Mouse (Mus musculus): ENCODE data around the gene Galnt17.

Gene Galnt17

GRCm38 (mm10) chr5:131020936-131021335 lies 287.4 kb downstream of the Galnt17 start:
- no peak for DNase-seq (ENCODE audit: low spot score)

GRCm38 (mm10) chr5:131019346-131019965 lies 288.8 kb downstream of the Galnt17 start:
- no peak for DNase-seq (ENCODE audit: low spot score)

DNA sequence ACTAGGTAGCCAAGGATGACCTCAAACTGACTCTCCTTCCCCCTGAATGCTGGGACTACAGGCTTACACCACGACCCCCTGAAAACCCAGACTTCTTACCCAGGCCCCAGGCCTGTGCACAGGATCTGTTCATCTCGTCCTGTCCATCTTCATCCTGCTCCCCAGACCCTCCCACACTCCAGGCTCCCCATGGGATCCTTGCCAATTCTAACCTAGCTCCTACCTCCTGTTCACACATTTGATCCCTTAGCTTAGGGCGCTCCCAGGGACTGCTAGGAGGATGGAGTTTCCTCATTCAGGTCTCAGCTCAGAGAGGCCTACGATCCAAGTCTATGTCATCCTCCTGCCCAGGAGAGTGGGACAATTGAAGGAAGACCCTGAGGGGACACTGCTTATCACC lies 292.2 kb downstream of the Galnt17 start:
- no peak for DNase-seq (ENCODE audit: low spot score)

DNA sequence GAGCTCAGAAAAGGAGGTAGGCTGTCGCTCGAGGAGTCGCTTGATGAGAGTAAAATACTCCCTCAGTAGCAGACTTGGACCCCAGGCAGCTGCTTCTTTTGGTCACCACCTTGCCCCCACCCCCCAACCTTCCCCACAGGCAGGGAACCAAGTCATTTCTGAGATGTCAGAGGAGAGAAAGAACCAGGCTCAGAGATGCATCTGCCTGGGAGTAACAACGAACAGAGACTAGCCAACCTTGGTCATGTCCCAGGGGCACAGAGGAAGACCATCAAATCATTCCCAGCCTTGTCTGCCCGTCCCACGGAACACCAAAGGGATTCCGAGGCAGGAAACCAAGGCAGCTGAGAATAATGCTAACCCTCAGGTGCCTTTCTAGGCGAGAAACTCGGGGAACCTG lies 293.0 kb downstream of the Galnt17 start:
- DNase-seq (ENCODE audit: low spot score), result no peak

- no peak for DNase-seq (ENCODE audit: low spot score)
Observed at GRCm38 (mm10) chr5:131013816-131014215, 294.5 kb downstream of the Galnt17 start.

DNA sequence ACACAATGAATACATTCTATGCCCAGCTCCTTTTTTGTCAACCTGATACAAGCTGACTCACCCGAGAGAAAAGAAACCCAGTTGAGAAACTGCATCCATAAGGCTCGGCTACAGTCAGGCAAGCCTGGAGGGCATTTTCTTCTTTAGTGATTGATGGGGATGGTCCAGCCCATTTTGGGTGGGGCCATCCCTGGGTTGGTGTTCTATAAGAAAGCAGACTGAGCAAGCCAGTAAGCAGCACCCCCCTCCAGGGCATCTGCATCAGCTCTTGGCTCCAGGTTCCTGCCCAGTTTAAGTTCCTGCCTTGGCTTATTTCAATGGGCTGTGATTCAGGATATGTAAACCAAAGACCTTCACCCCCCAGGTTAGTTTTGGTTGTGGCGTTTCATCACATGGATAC lies 295.2 kb downstream of the Galnt17 start:
- no peak for DNase-seq (ENCODE audit: low spot score)

DNA sequence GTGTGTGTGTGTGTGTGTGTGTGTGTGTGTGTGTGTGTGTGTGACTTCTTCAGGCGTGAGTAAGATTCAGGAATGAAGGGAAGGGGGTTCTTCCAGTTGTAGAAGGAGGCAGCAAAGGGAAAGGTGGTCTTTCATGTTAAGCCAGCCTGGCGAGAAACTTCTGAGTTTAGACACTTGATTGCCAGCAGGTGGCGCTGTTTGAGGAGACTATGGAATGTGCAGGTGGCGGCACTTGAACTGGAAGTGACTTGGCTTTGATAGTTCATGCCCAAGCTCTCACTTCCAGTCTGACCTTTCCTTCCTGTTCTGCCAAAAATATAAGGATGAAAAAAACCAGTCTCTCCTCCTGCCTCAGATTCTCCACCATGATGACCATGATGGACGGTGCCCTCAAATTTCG lies 298.8 kb downstream of the Galnt17 start:
- peak; percentile 14 for DNase-seq (ENCODE audit: low spot score)

DNA sequence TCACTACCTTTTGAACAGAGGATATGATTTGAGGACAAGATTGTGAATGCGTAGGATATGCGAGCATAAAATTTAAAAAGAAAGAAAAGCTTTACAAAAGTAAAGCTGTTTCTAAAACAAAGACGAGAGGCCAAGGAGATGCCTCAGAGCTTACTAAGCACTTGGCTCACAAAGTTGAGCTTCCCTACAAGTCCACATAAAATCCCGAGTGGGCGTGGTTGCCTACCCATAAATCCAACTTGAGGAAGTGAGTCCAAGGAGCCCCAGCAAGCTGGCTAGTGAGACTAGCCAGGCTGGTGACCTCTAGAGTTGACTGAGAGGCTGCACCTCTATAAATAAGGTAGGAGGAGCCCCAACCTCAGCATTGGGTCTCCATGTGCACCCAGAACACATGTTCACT lies 299.8 kb downstream of the Galnt17 start:
- peak; percentile 60 for DNase-seq (ENCODE audit: low spot score)

DNA sequence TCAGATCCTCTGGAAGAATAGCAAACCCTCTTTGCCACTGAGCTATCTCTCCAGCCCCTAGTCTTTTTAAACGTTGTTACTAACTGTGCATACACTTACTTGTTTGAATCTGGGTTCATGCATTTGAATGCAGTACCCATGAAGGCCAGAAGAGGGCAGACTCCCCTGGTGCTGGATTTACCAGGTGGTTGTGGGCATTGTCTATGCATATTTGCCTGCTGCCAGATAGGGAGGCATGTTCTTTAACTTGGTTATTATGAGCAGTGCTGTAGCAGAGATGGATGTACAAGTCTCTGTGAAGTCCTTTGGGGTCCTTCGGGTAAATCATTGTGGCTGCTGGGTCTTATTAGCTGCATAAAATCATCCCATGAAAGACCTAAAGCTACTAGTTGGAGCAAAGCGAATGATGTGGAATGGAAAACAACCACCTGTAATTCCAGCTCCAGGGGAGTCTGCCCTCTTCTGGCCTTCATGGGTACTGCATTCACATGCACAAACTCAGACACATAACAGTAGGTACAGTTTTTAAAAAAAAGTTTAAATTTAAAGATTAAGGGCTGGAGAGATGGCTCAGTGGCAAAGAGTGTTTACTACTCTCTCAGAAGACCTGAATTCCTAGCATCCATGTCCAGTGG lies 300.3 kb downstream of the Galnt17 start:
- peak; percentile 44 for DNase-seq (ENCODE audit: low spot score)

GRCm38 (mm10) chr5:131007198-131007597 lies 301.1 kb downstream of the Galnt17 start:
- DNase-seq (ENCODE audit: low spot score), result peak; percentile 16

DNA sequence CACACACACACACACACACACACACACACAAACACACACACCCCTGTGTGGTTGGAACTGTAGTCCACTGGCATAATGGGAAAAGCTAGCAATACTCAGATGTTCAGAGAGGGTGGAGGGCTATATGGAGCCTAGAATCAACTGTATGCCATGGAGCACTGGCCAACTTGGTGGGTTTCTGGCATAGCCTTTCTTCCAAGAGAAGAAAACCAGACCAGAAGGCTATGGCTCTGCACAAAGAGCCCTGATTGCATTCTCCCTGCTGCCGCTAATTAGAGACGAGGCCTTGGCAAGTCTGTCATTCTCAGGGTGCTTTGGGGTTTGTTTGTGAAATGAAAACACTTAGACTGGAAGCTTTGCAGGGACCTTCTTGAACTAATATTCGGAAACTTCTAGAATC lies 301.8 kb downstream of the Galnt17 start:
- DNase-seq (ENCODE audit: low spot score), result no peak

DNA sequence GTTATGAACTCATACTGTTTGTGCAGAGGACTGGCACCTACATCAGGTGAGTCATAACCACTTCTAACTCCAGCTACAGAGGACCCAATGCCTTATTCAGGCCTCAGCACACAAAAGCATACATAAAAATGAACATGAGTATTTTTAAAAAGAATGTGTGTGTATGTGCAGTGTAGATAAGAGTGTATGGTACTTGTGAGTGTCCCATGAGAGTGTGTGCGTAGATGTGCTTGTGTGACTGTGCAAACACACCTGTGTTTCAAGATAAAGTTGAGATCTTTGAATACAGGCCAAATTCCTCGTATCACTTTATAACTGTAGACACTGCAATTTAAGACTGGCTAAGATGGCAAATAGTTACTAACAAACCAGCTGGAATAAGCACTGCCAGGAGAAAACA lies 307.7 kb downstream of the Galnt17 start:
- DNase-seq (ENCODE audit: low spot score), result no peak

DNA sequence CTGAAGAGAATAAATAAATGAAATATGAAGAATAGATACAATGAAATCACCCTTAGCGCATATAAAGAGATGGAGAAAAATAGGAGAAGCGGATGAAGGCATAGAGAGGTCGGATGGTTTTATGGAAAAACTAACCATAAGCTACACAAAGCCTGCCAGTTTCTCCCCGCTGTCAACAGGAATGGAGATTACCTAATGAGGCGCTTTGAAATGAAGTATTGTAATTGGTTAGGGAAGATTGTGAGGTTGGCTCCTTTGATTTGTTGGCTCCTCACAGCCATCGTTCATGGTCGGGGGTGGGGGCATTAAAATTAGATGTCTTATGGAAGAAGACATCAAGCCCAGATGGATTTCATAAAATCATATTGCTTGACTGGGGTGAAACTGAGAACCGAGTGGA lies 329.0 kb downstream of the Galnt17 start:
- no peak for DNase-seq (ENCODE audit: low spot score)

- no peak for DNase-seq (ENCODE audit: low spot score)
Observed at GRCm38 (mm10) chr5:130978871-130979270, 329.4 kb downstream of the Galnt17 start.

- no peak for DNase-seq (ENCODE audit: low spot score)
Observed at GRCm38 (mm10) chr5:130977999-130978398, 330.3 kb downstream of the Galnt17 start.

DNA sequence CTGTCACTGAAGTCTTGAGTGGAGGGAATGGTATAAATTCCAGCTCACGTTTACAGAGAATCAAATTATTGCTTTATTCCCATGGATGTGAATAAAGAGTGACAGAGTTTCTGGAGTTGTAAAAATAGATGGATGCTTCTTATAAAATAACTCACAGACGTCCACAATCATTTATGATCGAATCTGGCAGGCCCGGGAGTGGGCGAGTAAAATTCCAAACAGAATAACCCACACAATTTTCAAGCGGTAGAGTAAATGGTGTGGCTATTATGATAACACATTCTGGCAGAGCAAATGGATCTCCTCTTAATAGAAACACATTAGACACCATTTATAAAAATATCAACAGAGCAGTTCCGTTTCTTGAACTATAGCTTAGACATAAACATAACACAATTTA lies 355.9 kb downstream of the Galnt17 start:
- no peak for DNase-seq (ENCODE audit: low spot score)

GRCm38 (mm10) chr5:130950894-130951400 lies 357.4 kb downstream of the Galnt17 start:
- DNase-seq (ENCODE audit: low spot score), result peak; percentile 46

DNA sequence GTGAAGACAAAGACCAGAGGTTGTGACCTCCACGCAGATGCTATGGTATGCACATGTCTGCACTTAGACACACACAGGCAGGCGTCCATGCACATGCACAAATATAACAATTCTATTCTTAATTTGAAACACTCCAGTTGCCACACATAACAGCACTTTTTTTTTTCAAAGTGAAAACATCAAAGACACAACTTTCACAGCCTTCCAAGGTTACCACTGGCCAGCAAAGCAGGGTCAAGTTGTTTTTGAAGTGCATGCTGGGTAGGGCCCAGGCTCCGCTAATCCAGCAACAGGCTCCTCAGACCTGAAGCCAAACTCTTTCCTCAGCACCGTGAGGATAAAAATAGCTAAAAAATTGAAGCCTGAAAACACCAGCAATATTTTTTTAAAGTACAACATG lies 357.9 kb downstream of the Galnt17 start:
- DNase-seq (ENCODE audit: low spot score), result no peak

- no peak for DNase-seq (ENCODE audit: low spot score)
Observed at GRCm38 (mm10) chr5:130949710-130950109, 358.6 kb downstream of the Galnt17 start.

GRCm38 (mm10) chr5:130938911-130939608 lies 369.2 kb downstream of the Galnt17 start:
- peak; percentile 3 for DNase-seq (ENCODE audit: low spot score)

- no peak for DNase-seq (ENCODE audit: low spot score)
Observed at GRCm38 (mm10) chr5:130938274-130938741, 370.0 kb downstream of the Galnt17 start.

DNA sequence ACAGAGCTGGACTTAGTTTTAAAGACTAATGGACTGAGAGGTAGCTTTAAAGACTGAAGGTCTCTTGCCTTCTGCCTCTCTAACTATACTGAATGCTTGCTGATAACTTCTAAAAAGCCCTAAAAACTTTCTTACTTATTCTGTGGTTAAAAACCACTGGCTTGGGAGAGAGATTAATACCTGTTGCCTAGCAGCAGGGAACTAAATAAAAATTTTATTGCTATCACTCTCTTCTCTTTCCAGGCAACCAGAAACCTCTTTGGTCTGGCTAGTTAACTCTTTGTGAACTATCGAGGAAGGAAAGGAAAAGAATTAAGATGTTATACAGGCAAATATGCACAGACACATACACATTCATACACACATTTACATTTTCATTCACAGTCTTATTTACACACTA lies 377.3 kb downstream of the Galnt17 start:
- no peak for DNase-seq (ENCODE audit: low spot score)

- DNase-seq (ENCODE audit: low spot score), result no peak
Observed at GRCm38 (mm10) chr5:130927794-130928149, 380.5 kb downstream of the Galnt17 start.
